Mouse (Mus musculus) lung, postnatal 0 days (tissue): Measurements from ENCODE around the gene Dnmt1.

Source experiments
- CTCF ChIP-seq: IDR thresholded peaks from 2 replicates; pipeline ENCODE4 v1.5.1; 2016; ENCODE audit warnings: antibody characterized with exemption, mild to moderate bottlenecking
- EP300 ChIP-seq: IDR thresholded peaks from 2 replicates; pipeline ENCODE4 v1.6.1; 2016; ENCODE audit warnings: antibody characterized with exemption, mild to moderate bottlenecking, control low read depth

DNA sequence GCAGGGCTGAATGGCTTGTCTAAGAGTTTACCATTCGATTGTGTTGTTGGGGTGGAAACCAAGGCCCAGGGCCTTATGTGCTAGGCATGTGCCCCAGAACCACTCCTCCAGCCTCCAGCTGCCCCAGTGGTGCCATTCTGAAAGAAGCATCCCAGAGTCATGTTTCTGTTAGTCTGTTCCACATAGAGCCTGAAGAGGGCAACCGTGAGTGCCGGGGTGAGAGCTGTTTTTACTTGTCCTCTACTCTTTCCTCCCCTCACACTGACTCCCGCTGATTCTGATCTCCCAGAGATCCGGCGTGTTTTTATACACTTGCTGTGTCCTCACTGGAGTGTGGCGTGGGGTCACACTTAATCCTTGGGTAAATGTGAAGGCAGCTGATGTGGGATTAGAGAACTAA, 48.3 kb upstream of the Dnmt1 start:
- TF ChIP-seq CTCF (peak; percentile 47), EP300 (no peak)
